Mouse (Mus musculus) heart, embryonic 11.5 days (tissue): Measurements from ENCODE around the gene Lipk. TPM values are rescaled to one million over a fixed set of nuclear protein-coding genes. Genes with fewer than 3 reads are reported as not detected.

Experiments used
- ATAC-seq: fragments of 200-750 bp; cut with Nextera tagmentation; replicated peaks from 2 replicates; pipeline ENCODE4 v1.8.0; 2017; ENCODE audit warnings: moderate library complexity; ENCODE audit not compliant: insufficient number of reproducible peaks, low FRiP score, low TSS enrichment
- H3K27ac ChIP-seq: fragments of 300-500 bp; sonication (generic); 2 replicates; pipeline ENCODE4 v1.5.1; 2014; ENCODE audit warnings: mild to moderate bottlenecking, low read depth, low read length
- H3K27me3 ChIP-seq: fragments of 300-500 bp; sonication (generic); 2 replicates; pipeline ENCODE4 v1.6.1; 2014; ENCODE audit warnings: mild to moderate bottlenecking, low read length, mixed read lengths; ENCODE audit not compliant: control insufficient read depth, insufficient read depth
- H3K36me3 ChIP-seq: fragments of 300-500 bp; sonication (generic); 2 replicates; pipeline ENCODE4 v1.6.1; 2014; ENCODE audit warnings: mild to moderate bottlenecking, low read length, moderate library complexity, mixed read lengths; ENCODE audit not compliant: control insufficient read depth, insufficient read depth
- H3K4me1 ChIP-seq: fragments of 300-500 bp; sonication (generic); 2 replicates; pipeline ENCODE4 v1.6.1; 2014; ENCODE audit warnings: low read length; ENCODE audit not compliant: control insufficient read depth, insufficient read depth
- H3K4me2 ChIP-seq: fragments of 300-500 bp; sonication (generic); 2 replicates; pipeline ENCODE4 v1.6.1; 2014; ENCODE audit warnings: mild to moderate bottlenecking, moderate library complexity
- H3K4me3 ChIP-seq: fragments of 300-500 bp; sonication (generic); 2 replicates; pipeline ENCODE4 v1.5.1; 2014; ENCODE audit warnings: low read depth, low read length
- H3K9ac ChIP-seq: fragments of 300-500 bp; sonication (generic); 2 replicates; pipeline ENCODE4 v1.6.1; 2014; ENCODE audit warnings: mild to moderate bottlenecking, low read depth, low read length, moderate library complexity
- H3K9me3 ChIP-seq: fragments of 300-500 bp; sonication (generic); replicated peaks from 2 replicates; pipeline ENCODE4 v1.6.1; 2016; ENCODE audit warnings: low read length; ENCODE audit not compliant: control insufficient read depth
- WGBS: fragments of 180-500 bp; shearing (Covaris S2); extraction: QIAGEN DNeasy Blood & Tissue Kit; methylation state at CpG from one replicate; pipeline ENCODE4 v1.1.7; 2014; ENCODE audit not compliant: insufficient replicate concordance; 5-methylcytosine and 5-hydroxymethylcytosine counted together
- polyA plus RNA-seq: library from polyadenylated mRNA; unstranded; fragments of >200 nt; fragmentation: Nextera tagmentation; extraction: Ambion mirVana; gene quantifications from 2 replicates; pipeline ENCODE4 v1.2.1, GENCODE M21; 2014

Gene Lipk
- polyA plus RNA-seq, 1 experiment from 2014 or later = not detected

GRCm38 (mm10) chr19:34051502-34051901 lies 43.4 kb downstream of the Lipk start:
- no peaks in the 10 kb centered on the region for H3K36me3 ChIP-seq
- no peak for ATAC-seq

GRCm38 (mm10) chr19:34063547-34063946 lies 55.5 kb downstream of the Lipk start:
- no peak overlapping the region for H3K4me2 ChIP-seq
- no peaks in the 10 kb centered on the region for H3K27me3 ChIP-seq
- H3K9ac ChIP-seq = no peak overlapping the region
- WGBS = 59% methylated on average over 1 of the region's 1 CpGs
- no peak for ATAC-seq
- H3K27ac ChIP-seq = no peak overlapping the region
- no peaks in the 10 kb centered on the region for H3K4me1 ChIP-seq
- no peaks in the 10 kb centered on the region for H3K36me3 ChIP-seq
- no peaks in the 10 kb centered on the region for H3K9me3 ChIP-seq
- no peak overlapping the region for H3K4me3 ChIP-seq

More at GRCm38 (mm10) chr19:34051502-34051901, 43.4 kb downstream of the Lipk start:
- H3K27me3 ChIP-seq = no peaks in the 10 kb centered on the region
- H3K4me2 ChIP-seq = no peak overlapping the region
- WGBS = 79% methylated on average over 3 of the region's 3 CpGs
- no peak overlapping the region for H3K27ac ChIP-seq
- no peaks in the 10 kb centered on the region for H3K9me3 ChIP-seq
- H3K9ac ChIP-seq = no peak overlapping the region
- H3K4me1 ChIP-seq = no peaks in the 10 kb centered on the region
- no peak overlapping the region for H3K4me3 ChIP-seq

- no peaks in the 10 kb centered on the region for H3K9me3 ChIP-seq
- ATAC-seq = no peak
- H3K4me3 ChIP-seq = no peak overlapping the region
- H3K27ac ChIP-seq = no peak overlapping the region
- no peak overlapping the region for H3K9ac ChIP-seq
- H3K27me3 ChIP-seq = no peaks in the 10 kb centered on the region
- 76% methylated on average over 4 of the region's 4 CpGs for WGBS
- H3K36me3 ChIP-seq = no peaks in the 10 kb centered on the region
- no peaks in the 10 kb centered on the region for H3K4me1 ChIP-seq
- no peak overlapping the region for H3K4me2 ChIP-seq
Measured at GRCm38 (mm10) chr19:34064059-34064458, 56.0 kb downstream of the Lipk start.

GRCm38 (mm10) chr19:34066779-34067472 lies 58.8 kb downstream of the Lipk start, which contains the start of gene Lipn:
Gene Lipn, plus strand, starts transcription at chr19:34067358.
- H3K4me2 ChIP-seq = no peak within 1 kb of the TSS
- H3K27me3 ChIP-seq = no peaks in the 10 kb centered on the region
- no peak within 1 kb of the TSS for H3K4me3 ChIP-seq
- no peak within 1 kb of the TSS for H3K27ac ChIP-seq
- ATAC-seq = no peak
- no peak within 1 kb of the TSS for H3K9ac ChIP-seq
- 83% methylated on average over 9 of the region's 9 CpGs for WGBS
- no peaks in the 10 kb centered on the region for H3K9me3 ChIP-seq
- H3K36me3 ChIP-seq = no peaks in the 10 kb centered on the region
- H3K4me1 ChIP-seq = no peaks in the 10 kb centered on the region

- H3K9me3 ChIP-seq = no peaks in the 10 kb centered on the region
- no peaks in the 10 kb centered on the region for H3K27me3 ChIP-seq
- no peak for ATAC-seq
- no peak overlapping the region for H3K4me2 ChIP-seq
- no peak overlapping the region for H3K9ac ChIP-seq
- no peak overlapping the region for H3K4me3 ChIP-seq
- no peak overlapping the region for H3K27ac ChIP-seq
- H3K4me1 ChIP-seq = no peaks in the 10 kb centered on the region
- no peaks in the 10 kb centered on the region for H3K36me3 ChIP-seq
Measured at GRCm38 (mm10) chr19:34074239-34074638, 66.1 kb downstream of the Lipk start.

GRCm38 (mm10) chr19:34078130-34078529 lies 70.0 kb downstream of the Lipk start:
- H3K36me3 ChIP-seq = no peaks in the 10 kb centered on the region
- 76% methylated on average over 2 of the region's 2 CpGs for WGBS

GRCm38 (mm10) chr19:34089011-34089680 lies 81.1 kb downstream of the Lipk start:
- H3K9me3 ChIP-seq = no peaks in the 10 kb centered on the region
- H3K36me3 ChIP-seq = no peaks in the 10 kb centered on the region
- H3K4me2 ChIP-seq = no peak overlapping the region
- ATAC-seq = no peak
- no peak overlapping the region for H3K27ac ChIP-seq
- no peaks in the 10 kb centered on the region for H3K27me3 ChIP-seq
- 82% methylated on average over 3 of the region's 3 CpGs for WGBS
- H3K4me1 ChIP-seq = no peaks in the 10 kb centered on the region
- H3K4me3 ChIP-seq = no peak overlapping the region
- no peak overlapping the region for H3K9ac ChIP-seq

More at GRCm38 (mm10) chr19:34078130-34078529, 70.0 kb downstream of the Lipk start:
- H3K9me3 ChIP-seq = no peaks in the 10 kb centered on the region
- no peak overlapping the region for H3K9ac ChIP-seq
- no peak overlapping the region for H3K4me2 ChIP-seq
- no peaks in the 10 kb centered on the region for H3K4me1 ChIP-seq
- ATAC-seq = no peak
- no peaks in the 10 kb centered on the region for H3K27me3 ChIP-seq
- no peak overlapping the region for H3K4me3 ChIP-seq
- H3K27ac ChIP-seq = no peak overlapping the region

GRCm38 (mm10) chr19:34095381-34095780 lies 87.3 kb downstream of the Lipk start:
- H3K27me3 ChIP-seq = no peaks in the 10 kb centered on the region
- no peak overlapping the region for H3K27ac ChIP-seq
- H3K4me3 ChIP-seq = no peak overlapping the region
- H3K9me3 ChIP-seq = no peaks in the 10 kb centered on the region
- 74% methylated on average over 5 of the region's 5 CpGs for WGBS
- no peak overlapping the region for H3K9ac ChIP-seq
- no peak for ATAC-seq
- no peaks in the 10 kb centered on the region for H3K36me3 ChIP-seq
- H3K4me1 ChIP-seq = no peaks in the 10 kb centered on the region
- no peak overlapping the region for H3K4me2 ChIP-seq

- Histone ChIP-seq H3K27ac (no peak overlapping the region), H3K27me3 (no peaks in the 10 kb centered on the region), H3K9me3 (no peaks in the 10 kb centered on the region), H3K9ac (no peak overlapping the region), H3K4me3 (no peak overlapping the region), H3K36me3 (no peaks in the 10 kb centered on the region), H3K4me2 (no peak overlapping the region), H3K4me1 (no peaks in the 10 kb centered on the region)
- WGBS = 61% methylated on average over 1 of the region's 1 CpGs
- no peak for ATAC-seq
Measured at GRCm38 (mm10) chr19:34096228-34096627, 88.1 kb downstream of the Lipk start.
